Mouse (Mus musculus) T-helper 2 cell (primary cell): Measurements from ENCODE around the gene Naa20.

Experiments used
- in situ Hi-C: fragments of 300-600 bp; cut with MboI, MseI; formaldehyde crosslinking; loops from one replicate; pipeline ENCODE4 v1.15.1; 2025; ENCODE audit warnings: high pct_unique_total_duplicates

Naa20 gene

DNA sequence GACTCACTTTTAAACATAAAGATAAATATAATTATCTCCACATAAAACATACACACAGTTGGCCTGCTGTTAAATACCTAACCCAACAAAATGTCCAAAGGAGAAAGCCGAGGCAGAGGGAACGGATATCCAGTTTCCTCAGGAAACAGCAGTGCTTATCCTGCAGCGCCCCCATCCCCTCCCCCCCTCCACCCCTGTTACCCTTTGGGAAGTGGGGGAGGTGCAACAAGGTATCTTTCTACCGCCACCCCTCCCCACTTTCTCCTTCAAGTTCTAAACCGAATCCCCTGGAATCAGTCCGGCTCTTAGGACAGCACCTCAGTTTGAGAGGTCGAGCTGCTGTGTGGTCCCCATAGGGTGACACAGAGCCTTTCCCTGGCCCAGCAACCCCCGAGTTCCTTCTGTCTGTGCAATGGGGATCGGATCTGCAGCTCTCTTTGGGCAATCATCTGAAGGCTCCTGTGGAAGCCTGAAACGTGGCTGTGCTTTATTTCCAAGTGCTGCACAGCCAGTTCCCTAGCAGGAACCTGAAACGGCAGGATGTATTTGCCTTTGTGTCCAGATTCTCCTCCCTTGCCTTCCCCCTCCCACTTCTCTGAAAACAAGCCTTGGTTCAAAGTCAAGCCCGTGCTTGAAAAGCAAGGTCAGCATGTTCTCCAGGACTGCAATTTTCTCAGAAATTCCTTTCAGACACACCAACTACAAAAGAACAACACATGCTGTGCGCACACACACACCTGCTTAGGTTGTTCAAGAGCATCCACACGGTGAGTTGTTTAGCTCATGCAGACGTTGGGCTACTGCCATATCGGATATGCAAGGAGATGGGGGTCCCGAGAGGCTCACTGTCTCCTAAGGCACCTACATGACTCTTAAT is 17.6 kb upstream of the Naa20 start:
- in situ Hi-C loops: loop anchor here (25.0 kb wide), 1 partner anchor 697 kb away; no protein-coding TSS in a partner anchor

DNA sequence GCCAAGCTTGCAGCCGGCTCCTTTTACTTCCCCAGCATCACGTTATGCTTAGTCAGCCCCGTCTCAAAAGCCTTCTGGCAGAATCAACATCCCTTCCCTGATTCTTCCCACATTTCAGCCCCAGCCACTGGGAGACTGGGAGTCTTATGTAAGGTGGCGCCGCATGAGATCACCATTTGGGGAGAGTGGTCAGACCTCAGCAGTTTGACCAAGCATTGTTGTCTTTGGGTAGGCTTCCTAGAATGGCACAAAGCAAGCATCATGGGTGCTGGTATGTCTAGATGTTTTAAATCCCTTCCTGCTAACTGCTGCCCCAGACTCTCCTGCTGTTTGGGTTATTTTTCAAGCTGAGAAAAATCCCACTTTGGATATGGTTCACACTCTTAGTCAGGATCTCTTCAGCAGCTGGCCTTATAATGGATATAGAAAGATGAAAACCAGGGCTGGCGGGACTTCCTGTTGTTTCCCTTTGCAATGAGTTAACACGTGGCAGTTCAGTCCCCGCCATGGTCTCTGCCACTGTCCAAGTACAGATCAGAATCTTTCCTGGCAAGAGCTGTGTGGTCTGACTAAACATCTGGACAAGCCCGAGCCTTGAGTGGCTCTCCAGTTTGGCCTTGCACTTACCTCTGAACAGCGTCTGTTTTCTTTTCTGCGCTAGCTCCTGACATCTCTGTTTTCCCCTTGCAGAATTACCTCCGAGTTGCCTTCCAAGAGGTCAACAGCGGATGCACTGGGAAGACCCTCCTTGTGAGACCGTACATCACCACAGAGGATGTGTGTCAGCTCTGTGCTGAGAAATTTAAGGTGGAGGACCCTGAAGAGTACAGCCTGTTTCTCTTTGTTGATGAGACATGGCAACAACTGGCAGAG is 16.8 kb upstream of the Naa20 start:
- in situ Hi-C loops: loop anchor here (25.0 kb wide), 1 partner anchor 698 kb away; no protein-coding TSS in a partner anchor

DNA sequence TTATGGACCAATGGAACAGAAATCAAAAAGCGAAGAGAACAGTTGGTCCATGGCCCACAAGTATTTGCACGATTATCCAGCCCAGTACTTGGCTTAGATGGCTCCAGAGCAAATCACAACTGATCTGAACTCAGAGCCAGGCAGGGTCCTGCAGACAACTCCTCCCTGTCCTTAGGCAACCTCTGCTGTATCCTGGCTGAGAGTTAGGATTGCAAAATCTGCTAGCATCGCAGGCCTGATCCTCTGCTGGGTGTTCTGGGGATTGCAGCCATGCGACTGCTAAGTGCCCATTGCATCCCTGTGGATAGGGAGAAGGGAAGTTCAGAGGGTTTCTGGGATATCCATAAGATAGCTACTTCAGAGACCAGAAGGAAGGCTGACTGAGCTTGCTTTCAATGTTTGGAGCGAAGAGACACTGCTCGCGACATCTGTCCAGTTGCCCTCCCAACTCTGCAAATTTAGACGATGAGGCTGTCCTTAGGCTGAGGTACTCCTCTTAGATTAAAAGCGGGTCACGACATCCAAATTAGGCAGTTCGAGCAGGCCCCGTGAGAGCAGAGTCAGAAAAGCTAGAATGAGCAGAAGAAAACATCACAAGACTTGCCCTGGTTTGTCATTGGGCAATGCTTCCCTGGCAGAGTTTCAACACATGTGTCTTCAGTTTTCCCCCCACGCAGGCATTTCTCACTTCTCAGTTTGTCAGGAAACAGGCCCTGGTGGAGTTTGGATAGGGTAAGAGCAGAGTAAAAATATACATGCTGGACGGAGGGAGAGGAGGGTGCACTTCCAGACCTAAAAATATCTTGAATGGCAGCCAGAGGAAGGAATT is 13.7 kb upstream of the Naa20 start:
- in situ Hi-C loops: loop anchor here (25.0 kb wide), 1 partner anchor 701 kb away; no protein-coding TSS in a partner anchor

DNA sequence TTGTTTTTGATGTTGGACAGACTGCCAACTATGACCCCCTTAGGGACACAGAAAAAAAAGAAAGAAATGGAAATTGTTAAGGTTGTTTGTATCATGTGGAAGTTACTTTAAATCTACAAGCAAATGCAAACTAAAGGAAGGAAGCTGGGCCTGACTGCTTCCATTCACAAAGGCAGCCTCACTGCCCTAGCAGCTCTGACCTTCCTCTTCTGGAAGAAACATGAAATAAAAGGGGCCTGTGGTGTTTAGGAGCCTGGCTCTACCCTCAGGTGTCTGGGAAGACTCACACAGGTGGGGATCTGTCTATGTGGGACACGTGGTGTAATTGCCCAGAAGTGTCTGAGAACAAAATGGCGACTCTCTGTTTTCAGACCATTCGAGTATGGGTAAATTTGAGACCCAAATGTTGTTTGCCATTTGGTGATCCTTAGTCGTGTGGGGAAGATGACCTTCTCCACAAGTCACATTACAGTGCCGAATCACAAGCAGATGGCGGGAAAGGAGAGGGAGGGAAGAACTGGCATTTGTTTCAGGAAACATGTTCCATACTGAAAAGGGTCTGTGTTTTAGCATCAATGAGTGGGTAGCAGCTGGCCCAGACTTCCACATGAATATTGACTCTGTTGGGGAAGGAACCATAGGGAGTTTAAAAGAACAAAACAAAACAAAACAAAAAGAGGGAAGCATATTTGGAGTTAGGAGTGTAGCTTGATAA is 13.0 kb upstream of the Naa20 start:
- in situ Hi-C loops: loop anchor here (25.0 kb wide), 1 partner anchor 702 kb away; no protein-coding TSS in a partner anchor

DNA sequence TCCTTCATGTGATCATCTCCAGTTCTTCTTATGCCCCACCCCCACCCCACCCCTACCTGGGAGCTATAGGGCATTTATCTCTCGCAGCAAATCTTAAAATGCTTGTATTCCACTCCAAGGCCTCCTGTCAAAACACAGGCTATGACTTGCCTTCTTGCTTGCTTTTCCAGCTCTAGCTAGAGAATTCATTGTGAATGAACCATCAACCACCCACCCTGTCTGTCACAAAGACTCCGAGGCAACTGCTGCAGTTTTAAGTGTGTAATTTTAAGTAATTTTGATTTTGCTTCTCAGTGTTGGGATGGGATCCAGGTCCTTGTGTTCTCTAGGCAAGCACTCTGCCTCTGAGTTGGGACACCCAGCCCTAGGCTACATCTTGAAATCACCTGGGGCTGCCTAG is 11.3 kb upstream of the Naa20 start:
- in situ Hi-C loops: loop anchor here (10.0 to 25.0 kb wide), 2 partner anchors 76 to 703 kb away; no protein-coding TSS in a partner anchor

DNA sequence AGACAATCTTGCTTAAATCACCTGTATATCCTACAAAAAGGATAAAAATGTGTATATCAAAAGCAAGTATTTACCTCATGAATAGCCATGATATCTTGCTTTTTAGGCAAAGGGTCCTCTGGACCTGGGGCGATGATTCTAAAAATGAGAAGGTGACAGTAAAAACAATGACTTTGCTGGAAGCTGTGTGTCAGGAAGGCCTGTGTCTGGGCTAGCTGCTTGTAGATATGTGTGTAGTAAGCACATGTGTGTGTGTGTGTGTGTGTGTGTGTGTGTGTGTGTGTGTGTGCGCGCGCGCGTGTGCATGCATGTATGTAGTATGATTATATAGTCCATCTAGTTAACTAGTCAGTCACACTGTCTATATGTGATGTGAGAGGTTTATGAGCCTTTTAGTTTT is 8.1 kb upstream of the Naa20 start:
- in situ Hi-C loops: loop anchor here (10.0 to 25.0 kb wide), 2 partner anchors 79 to 706 kb away; no protein-coding TSS in a partner anchor

DNA sequence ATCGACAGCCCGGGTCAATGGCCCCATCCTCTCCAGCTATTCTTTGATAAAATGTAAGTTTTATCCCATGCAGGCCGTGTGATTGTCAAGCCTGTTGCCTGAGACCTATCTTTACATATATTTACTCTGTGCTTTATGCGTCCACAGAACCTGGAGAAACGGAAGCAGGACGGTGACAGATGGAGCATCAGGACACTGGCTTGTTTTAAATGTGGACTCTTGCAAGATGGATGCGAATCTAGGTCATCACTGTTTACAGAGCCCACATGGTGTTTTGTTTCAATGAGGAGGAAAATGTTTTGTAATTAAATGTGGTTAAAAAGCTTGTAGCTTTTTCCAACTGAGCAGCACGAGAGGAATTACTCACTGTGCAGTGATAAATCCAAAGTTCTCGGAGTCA is 3.8 kb upstream of the Naa20 start:
- in situ Hi-C loops: loop anchor here (10.0 to 25.0 kb wide), 2 partner anchors 83 to 711 kb away; no protein-coding TSS in a partner anchor

DNA sequence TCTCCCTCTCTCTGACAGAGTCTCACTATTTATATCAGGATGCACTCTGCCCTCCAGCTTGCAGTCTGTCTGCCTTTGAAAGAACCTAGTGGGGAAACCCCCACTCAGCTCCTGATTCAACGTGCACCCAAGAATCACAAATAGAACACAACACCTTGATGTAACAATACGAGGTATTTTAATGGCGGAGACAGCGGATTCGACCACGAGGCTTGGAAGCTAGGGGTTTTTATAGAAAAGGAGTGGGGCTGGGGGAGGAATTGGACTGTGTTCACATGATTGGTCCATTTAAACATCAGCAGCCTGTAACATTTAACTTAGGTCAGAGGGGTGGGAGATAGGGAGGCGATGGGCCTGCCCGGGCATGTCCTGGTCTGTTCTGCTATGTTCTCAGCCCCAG is 1.6 kb upstream of the Naa20 start:
- in situ Hi-C loops: loop anchor here (10.0 kb wide), 1 partner anchor 1114 kb away; the partner anchor contains the start of gene Xrn2

DNA sequence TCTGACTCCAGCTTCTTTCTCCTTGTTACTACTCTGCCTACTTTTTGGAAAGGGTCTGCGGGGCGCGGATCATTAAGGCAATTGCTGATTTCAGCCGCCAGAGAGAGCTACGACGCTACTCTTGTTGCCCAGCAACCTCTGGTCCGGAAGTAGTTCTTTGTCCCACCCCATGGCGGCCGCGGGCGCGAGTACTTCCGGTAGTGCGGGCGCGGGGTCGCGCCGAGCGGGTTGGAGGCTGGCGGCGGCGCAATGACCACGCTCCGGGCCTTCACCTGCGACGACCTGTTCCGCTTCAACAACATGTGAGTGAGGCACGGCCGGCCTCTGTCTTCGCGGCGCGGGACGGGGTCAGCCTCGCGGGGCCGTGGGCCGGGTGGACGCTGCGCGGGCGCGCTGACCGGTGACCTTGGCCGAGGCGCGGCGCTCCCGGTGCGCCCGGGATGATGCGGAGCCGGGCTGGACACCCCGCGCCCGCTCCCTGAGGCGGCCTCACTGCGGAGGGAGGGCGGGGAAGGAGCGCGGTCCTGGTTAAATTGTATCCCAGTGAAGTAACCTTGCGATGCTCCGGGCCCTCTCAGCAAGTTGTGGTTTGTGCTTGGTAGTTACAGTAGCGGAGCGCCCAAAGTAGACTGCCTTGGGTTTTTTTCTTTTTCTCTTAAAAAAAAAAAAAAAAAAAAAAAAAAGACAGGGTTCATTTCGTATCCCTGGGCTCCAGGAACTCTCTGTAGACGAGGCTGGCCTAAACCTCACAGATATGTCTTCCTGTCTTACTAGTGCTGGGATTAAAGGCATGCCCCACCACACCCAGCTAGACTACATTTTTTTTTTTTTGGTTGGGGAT is 1.4 kb downstream of the Naa20 start:
- in situ Hi-C loops: loop anchor here (10.0 kb wide), 1 partner anchor 1112 kb away; the partner anchor contains the start of gene Xrn2

DNA sequence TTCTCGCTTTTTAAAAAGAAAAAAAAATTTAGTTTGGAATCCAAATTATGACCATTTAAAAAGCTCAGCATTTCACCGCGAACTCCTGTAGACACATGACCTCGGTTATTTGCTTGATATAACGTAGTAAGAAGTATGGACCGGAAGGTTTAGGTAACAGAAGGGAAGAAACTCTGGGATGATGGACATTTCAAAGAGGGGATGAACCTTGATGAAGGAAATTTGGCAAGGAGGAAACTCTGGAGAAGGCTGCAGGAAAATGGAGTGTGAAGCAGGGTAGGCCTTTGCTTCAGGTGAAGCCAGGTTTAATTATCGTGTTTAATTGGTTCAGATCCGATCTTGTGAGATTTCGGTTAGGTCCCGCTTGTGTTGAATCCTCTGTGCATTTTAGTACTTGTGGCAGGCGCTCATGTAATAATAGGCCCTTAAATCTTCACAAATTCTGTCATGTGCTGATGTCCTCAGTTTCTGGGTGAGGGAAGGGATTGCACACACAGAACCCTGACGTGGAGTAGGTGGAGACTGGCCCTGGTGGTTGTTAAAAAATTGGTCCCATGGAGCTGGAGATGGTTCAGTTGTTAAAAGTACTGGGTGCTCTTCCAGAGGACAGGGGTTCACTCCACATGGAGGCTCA is 2.2 kb downstream of the Naa20 start:
- in situ Hi-C loops: loop anchor here (10.0 kb wide), 1 partner anchor 1111 kb away; the partner anchor contains the start of gene Xrn2

DNA sequence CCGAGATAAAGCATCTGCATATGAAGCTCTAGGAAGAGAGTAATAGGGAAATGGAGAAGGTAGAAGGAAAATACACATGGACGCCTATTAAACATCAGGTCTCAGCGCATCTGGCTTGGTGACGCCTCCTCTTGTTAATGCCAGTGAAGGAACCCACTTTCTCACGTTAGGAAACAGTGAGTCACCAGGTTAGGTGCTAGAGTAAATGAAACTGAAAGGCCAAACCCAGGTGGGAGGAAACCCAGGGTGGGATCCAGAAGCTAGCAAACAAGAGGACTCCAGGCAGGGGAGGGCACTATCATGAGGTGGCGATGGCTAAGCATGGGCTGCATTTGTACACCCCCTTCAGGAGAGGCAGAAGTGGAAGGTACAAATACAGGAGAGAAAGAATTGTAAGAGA is 3.3 kb downstream of the Naa20 start:
- in situ Hi-C loops: loop anchor here (10.0 kb wide), 1 partner anchor 1110 kb away; the partner anchor contains the start of gene Xrn2

DNA sequence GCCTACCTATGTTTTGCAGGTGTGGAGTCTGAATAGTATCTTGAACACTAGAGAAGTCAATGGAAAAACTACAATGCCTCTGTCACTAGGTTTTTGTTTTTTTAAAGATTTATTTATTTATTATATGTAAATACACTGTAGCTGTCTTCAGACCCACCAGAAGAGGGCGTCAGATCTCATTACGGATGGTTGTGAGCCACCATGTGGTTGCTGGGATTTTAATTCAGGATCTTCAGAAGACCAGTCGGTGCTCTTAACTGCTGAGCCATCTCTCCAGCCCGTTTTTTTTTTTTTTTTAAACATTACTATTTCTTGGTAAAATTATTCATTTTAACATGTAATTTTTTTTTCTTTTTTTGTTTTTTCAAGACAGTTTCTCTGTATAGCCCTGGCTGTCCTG is 4.0 kb downstream of the Naa20 start:
- in situ Hi-C loops: loop anchor here (10.0 kb wide), 1 partner anchor 1109 kb away; the partner anchor contains the start of gene Xrn2

DNA sequence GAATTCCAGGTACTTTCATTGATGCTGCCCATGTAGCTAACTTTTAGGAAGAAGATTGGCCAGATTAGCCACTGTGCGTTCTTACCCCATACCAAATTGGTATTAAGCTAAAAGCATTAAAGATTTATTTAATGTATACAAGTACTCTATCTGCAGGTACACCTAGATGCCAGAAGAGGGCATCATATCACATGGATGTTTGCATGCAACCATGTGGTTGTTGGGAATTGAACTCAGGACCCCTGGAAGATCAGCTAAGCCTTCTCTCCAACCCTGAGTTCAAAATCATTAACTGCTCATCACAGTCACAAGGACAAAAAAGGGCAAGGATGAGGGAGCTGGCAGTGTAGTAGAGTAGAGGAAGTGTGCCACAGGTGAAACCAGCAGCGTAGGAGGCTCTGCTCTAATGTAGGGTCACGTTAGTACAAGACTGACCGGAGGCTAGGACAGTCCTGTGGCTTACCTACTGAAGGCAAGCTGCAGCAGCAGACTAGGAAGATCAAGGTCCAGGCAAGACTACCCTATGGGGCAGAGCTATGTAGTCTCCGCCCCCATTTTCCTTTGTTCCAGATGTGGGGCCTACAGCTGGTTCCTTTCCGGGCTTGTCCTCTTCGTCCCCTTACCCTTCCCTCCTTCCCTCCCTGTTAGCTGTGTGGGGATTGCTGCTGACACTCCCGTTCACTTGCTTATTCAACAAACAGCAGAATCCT is 19.2 kb downstream of the Naa20 start:
- in situ Hi-C loops: loop anchor here (10.0 kb wide), 1 partner anchor 1376 kb away; no protein-coding TSS in a partner anchor

DNA sequence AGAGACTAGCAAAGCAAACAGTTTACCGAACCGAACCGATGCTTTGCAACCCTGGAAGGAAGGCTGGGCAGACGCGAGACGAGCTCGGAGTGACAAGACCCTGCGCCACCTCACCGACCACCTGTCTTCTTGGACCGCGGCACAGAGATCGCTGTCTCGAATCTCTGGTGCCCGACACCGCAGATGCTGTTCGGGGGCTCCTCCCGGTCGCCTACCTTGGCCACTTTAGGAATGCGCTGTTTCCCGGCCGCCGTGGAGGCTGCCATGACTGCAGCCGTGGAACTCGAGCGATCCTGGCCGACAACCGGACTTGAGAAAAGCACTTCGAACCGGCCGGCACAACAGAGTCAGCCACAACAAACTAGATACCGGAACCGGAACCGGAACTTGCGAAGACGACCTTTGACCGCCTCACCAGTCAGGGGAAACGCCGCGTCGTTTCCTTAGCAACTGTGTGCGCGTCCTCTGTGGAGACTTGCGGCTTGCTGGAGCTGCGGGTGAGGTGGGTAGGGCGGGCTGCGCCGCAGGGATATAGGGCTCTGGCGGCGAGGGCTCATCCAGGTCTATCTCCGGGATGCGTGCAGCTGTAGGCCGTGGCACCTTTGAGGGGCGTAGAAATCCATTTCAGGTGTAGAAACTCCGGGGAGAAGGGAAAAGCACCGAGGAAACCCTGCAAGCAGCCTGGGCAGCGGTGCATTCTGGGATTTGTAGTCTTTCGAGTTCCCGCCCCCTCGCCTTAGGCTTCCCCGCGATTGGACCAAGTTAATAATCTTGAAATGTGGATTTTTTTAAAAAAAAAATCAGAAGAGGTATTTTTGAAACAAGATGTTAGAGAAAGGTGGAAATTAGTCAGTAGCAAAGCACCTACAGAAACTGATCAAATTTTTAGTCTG is 32.7 kb downstream of the Naa20 start, which contains the start of the genes Cfap61 and Crnkl1:
TSS of gene Cfap61 (plus strand) at position 446 of the 893 bp plus-strand sequence.
TSS of gene Crnkl1 (minus strand) at position 676 of the 893 bp plus-strand sequence.
- in situ Hi-C loops: loop anchor here (25.0 kb wide), 1 partner anchor 578 kb away; the partner anchor contains the start of gene Ralgapa2

DNA sequence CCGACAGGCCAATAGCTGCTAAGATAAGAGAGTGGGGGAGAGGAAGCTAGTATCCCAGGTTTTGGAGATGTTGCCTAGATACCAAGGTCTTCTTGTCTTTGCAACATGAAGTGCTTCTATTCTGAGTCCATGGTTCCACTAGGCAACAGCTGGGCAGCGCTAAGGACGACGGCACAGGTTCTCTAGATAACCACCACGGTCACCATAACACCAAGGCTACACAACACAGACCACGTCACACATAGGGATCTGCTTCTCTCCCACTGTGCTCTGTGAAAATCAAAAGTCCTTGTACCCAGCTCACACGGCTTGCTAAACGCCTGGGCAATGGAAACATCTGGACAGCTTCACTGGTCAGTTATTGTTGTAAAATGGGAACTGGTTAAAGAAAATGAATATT is 35.1 kb downstream of the Naa20 start:
- in situ Hi-C loops: loop anchor here (25.0 kb wide), 1 partner anchor 575 kb away; the partner anchor contains the start of gene Ralgapa2

DNA sequence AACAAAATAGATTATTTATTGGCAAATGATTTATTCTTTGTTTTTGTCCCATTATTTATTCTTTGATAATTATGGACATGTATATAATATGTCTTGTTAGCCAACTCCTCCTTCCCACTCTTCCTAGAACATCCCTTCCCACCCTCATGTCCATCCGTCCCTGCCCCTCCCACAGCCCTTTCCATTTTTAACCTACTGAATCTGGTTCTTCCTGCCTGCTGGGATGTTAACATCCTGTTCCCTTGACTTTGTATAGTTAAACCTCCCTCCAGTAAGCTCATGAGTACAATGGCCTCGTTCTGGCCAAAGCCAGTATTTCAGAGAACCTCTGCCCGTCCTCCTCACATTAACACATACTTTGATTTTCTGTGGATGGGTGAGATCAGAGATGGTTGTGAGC is 39.5 kb downstream of the Naa20 start:
- in situ Hi-C loops: loop anchor here (25.0 kb wide), 1 partner anchor 571 kb away; the partner anchor contains the start of gene Ralgapa2
